In genomic region chr8:70631436-70631835, GRCm38 (mm10) we compare ENCODE assay signal across 9 mouse cellular contexts. TPM values are rescaled to one million over a fixed set of nuclear protein-coding genes. Genes with fewer than 3 reads are reported as not detected.
A peak's percentile ranks its signal among the peaks of the same experiment; 100 is the strongest.
DNase-seq lines count a peak whose midpoint lies in the region; ATAC-seq lines count a peak whose summit lies in the region.
"Had no signal": no experiment of that assay in that cellular context is flagged by ENCODE, and none has a peak within 500 bp of the region (broad histone marks: within the 10 kb centered on the region; RNA-seq: fewer than 3 reads in every experiment).

No protein-coding gene starts in this region.

- DNase-seq in cerebellum, postnatal 10 days: peak; percentile 28 to 37
- DNase-seq in cerebellum, postnatal 4 days (ENCODE audit: low spot score in 2 of 2): no peak
- peak; percentile 67 for DNase-seq in adrenal gland, postnatal 14 days
- DNase-seq in kidney, adult 18-20 months: peak; percentile 78
- DNase-seq in frontal cortex, postnatal 14 days (ENCODE audit: low spot score in 2 of 2): no peak
- DNase-seq in spleen, adult 18-20 months: no peak
- DNase-seq in right cerebral cortex, adult 18-20 months: no peak

- H3K9ac ChIP-seq in lung, embryonic 15.5 days: no peak overlapping the region

- WGBS in lung, embryonic 15.5 days: 11% methylated on average over 17 of the region's 24 CpGs

- H3K36me3 ChIP-seq in lung, embryonic 15.5 days: no peaks in the 10 kb centered on the region
- H3K36me3 ChIP-seq: embryonic facial prominence, embryonic 13.5 days had no signal

- no peak overlapping the region for H3K27ac ChIP-seq in lung, embryonic 15.5 days
- H3K27ac ChIP-seq: embryonic facial prominence, embryonic 13.5 days had no signal

- H3K4me3 ChIP-seq in lung, embryonic 15.5 days: no peak overlapping the region; the same call in 1 of the 2 replicates
- H3K4me3 ChIP-seq: embryonic facial prominence, embryonic 13.5 days had no signal

- H3K9me3 ChIP-seq in lung, embryonic 15.5 days: no peaks in the 10 kb centered on the region
- H3K9me3 ChIP-seq: embryonic facial prominence, embryonic 13.5 days had no signal

- H3K27me3 ChIP-seq in lung, embryonic 15.5 days: 0 out of 2 replicates have a peak, but pooled peaks cover 3% of the 10 kb centered on the region

- ATAC-seq in lung, embryonic 15.5 days (ENCODE audit: borderline replicate concordance, extremely low read depth, low FRiP score, low TSS enrichment): no peak

- H3K4me2 ChIP-seq in lung, embryonic 15.5 days: peak overlapping the region; percentile 81; the same call in 1 of the 2 replicates

- peaks cover 42% of the 10 kb centered on the region for H3K4me1 ChIP-seq in lung, embryonic 15.5 days

RNA-seq across cellular contexts. Expression of gene Gdf15, which starts 0.8 kb away (rescaled TPM):
- total RNA-seq in adrenal gland, postnatal 14 days (2021): 0.79 and 1.0 TPM in 2 replicates
- polyA plus RNA-seq in lung, embryonic 15.5 days (2015; fragmentation: Nextera tagmentation; extraction: Ambion mirVana): 0.31 and 0.45 TPM in 2 replicates

RNA-seq across cellular contexts. Expression of gene Lrrc25, which starts 15.5 kb away (rescaled TPM):
- 1.6 and 2.0 TPM in 2 replicates for total RNA-seq in adrenal gland, postnatal 14 days (2021)
- polyA plus RNA-seq in lung, embryonic 15.5 days (2015; fragmentation: Nextera tagmentation; extraction: Ambion mirVana): 1.9 and 2.5 TPM in 2 replicates

RNA-seq across cellular contexts. Expression of gene Ssbp4, which starts 22.8 kb away (rescaled TPM):
- total RNA-seq in adrenal gland, postnatal 14 days (2021): 84.4 and 102 TPM in 2 replicates
- 111 and 122 TPM in 2 replicates for polyA plus RNA-seq in lung, embryonic 15.5 days (2015; fragmentation: Nextera tagmentation; extraction: Ambion mirVana)

RNA-seq across cellular contexts. Expression of gene Pgpep1, which starts 28.8 kb away (rescaled TPM):
- total RNA-seq in adrenal gland, postnatal 14 days (2021): 73.1 and 86.5 TPM in 2 replicates
- polyA plus RNA-seq in lung, embryonic 15.5 days (2015; fragmentation: Nextera tagmentation; extraction: Ambion mirVana): 38.5 and 47.7 TPM in 2 replicates

RNA-seq across cellular contexts. Expression of gene Isyna1, which starts 37.3 kb away (rescaled TPM):
- 77.2 and 84.7 TPM in 2 replicates for total RNA-seq in adrenal gland, postnatal 14 days (2021)
- polyA plus RNA-seq in lung, embryonic 15.5 days (2015; fragmentation: Nextera tagmentation; extraction: Ambion mirVana): 134 TPM in 2 replicates

Comparison
In these comparisons a context has a peak if more than half of its experiments do, and no peak if none do; other contexts are left out.
1. DNase-seq: peak in cerebellum, postnatal 10 days (2 of 2), adrenal gland, postnatal 14 days (single experiment) and kidney, adult 18-20 months (single experiment); none in cerebellum, postnatal 4 days (0 of 2), frontal cortex, postnatal 14 days (0 of 2), spleen, adult 18-20 months (0 of 2) and right cerebral cortex, adult 18-20 months (single experiment).